In the genomic region with DNA sequence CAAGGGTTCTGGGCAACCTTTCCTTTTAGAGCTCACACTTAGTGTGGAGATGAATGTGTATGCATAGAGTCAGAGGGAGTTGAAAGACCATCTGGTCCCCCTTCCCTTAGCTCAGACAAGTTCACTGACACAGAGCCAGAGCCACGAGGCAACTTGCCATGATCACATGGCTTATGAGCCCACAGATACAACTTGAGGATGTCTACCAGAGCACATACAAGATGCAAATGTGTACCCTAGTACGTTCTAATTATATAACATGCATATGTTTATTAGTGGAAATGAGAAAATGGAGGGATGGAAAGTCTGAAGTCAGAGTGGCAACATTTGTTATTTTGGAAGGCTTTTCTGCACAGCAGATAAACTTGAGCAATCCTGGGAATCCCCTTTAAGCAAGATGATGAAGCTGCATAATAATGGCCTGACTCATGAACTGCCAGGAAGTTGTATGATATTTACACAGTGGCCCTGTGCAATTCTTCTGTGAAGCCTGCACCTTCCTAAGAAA, we compare ENCODE assay signal across 10 mouse cellular contexts.
DNase-seq lines count a peak whose midpoint lies in the region; ATAC-seq and TF ChIP-seq lines count a peak whose summit lies in the region.
"Had no signal": no experiment of that assay in that cellular context is flagged by ENCODE, and none has a peak within 500 bp of the region (broad histone marks: within the 10 kb centered on the region; RNA-seq: fewer than 3 reads in every experiment).

No protein-coding gene starts in this region.

- H3K36me3 ChIP-seq in embryonic facial prominence, embryonic 14.5 days (ENCODE audit: control insufficient read depth, insufficient read depth, low read length): no peaks in the 10 kb centered on the region
- no peaks in the 10 kb centered on the region for H3K36me3 ChIP-seq in embryonic facial prominence, embryonic 10.5 days (replicated peaks)
- no peaks in the 10 kb centered on the region for H3K36me3 ChIP-seq in intestine, embryonic 15.5 days
- no peaks in the 10 kb centered on the region for H3K36me3 ChIP-seq in stomach, postnatal 0 days (ENCODE audit: control insufficient read depth, insufficient read depth, low read length)
- H3K36me3 ChIP-seq: liver, embryonic 15.5 days had no signal

- no peak overlapping the region for H3K9ac ChIP-seq in embryonic facial prominence, embryonic 14.5 days (ENCODE audit: low read depth, low read length)
- no peak overlapping the region for H3K9ac ChIP-seq in intestine, embryonic 15.5 days
- H3K9ac ChIP-seq in stomach, postnatal 0 days (ENCODE audit: low read length): no peak overlapping the region
- H3K9ac ChIP-seq: liver, embryonic 15.5 days had no signal

- 67% methylated on average over 2 of the region's 2 CpGs for WGBS in embryonic facial prominence, embryonic 14.5 days
- 77% methylated on average over 2 of the region's 2 CpGs for WGBS in embryonic facial prominence, embryonic 10.5 days
- 75% methylated on average over 2 of the region's 2 CpGs for WGBS in intestine, embryonic 15.5 days
- 41% methylated on average over 2 of the region's 2 CpGs for WGBS in stomach, postnatal 0 days

- DNase-seq in embryonic facial prominence, embryonic 14.5 days (ENCODE audit: low spot score): peak; percentile 10
- no peak for DNase-seq in embryonic facial prominence, embryonic 10.5 days (ENCODE audit: low spot score)
- DNase-seq in spleen, postnatal 36 days (ENCODE audit: low spot score in 2 of 2): peak; percentile 62 to 64
- DNase-seq in spleen, postnatal 14 days (ENCODE audit: low spot score in 2 of 2): no peak
- peak; percentile 24 for DNase-seq in stomach, postnatal 0 days (ENCODE audit: low spot score)
- no peak for DNase-seq in thymus, postnatal 36 days
- DNase-seq in kidney, postnatal 36 days: no peak

- ATAC-seq in embryonic facial prominence, embryonic 14.5 days (ENCODE audit: low read depth): no peak
- ATAC-seq in intestine, embryonic 15.5 days: peak; percentile 18; the same call in 1 of the 2 replicates
- ATAC-seq in stomach, postnatal 0 days (ENCODE audit: low FRiP score, low TSS enrichment): peak; percentile 89

- H3K27ac ChIP-seq in embryonic facial prominence, embryonic 14.5 days (replicated peaks; ENCODE audit: low read depth, low read length): no peak overlapping the region
- no peak overlapping the region for H3K27ac ChIP-seq in embryonic facial prominence, embryonic 10.5 days (replicated peaks)
- H3K27ac ChIP-seq in intestine, embryonic 15.5 days: no peak overlapping the region
- H3K27ac ChIP-seq in stomach, postnatal 0 days (replicated peaks): peak overlapping the region; percentile 42
- H3K27ac ChIP-seq: kidney, postnatal 0 days; liver, embryonic 15.5 days had no signal

- no peak for TF ChIP-seq EP300 in stomach, postnatal 0 days (optimal IDR thresholded peaks at IDR 0.05)

- TF ChIP-seq CTCF in stomach, postnatal 0 days (IDR thresholded peaks at IDR 0.05; ENCODE audit: low read depth): no peak

- no peaks in the 10 kb centered on the region for H3K27me3 ChIP-seq in embryonic facial prominence, embryonic 14.5 days (replicated peaks; ENCODE audit: control insufficient read depth, insufficient read depth, low read length)
- H3K27me3 ChIP-seq in embryonic facial prominence, embryonic 10.5 days (replicated peaks; ENCODE audit: low read depth, poor library complexity, severe bottlenecking): no peaks in the 10 kb centered on the region
- no peaks in the 10 kb centered on the region for H3K27me3 ChIP-seq in intestine, embryonic 15.5 days (replicated peaks)
- no peaks in the 10 kb centered on the region for H3K27me3 ChIP-seq in stomach, postnatal 0 days (ENCODE audit: control insufficient read depth, insufficient read depth, low read length)
- H3K27me3 ChIP-seq: liver, embryonic 15.5 days had no signal

- H3K4me2 ChIP-seq in embryonic facial prominence, embryonic 14.5 days (ENCODE audit: low read depth, low read length): no peak overlapping the region
- H3K4me2 ChIP-seq in intestine, embryonic 15.5 days (replicated peaks): no peak overlapping the region
- H3K4me2 ChIP-seq in stomach, postnatal 0 days (replicated peaks; ENCODE audit: low read depth): no peak overlapping the region
- H3K4me2 ChIP-seq: liver, embryonic 15.5 days had no signal

- no peak overlapping the region for H3K4me3 ChIP-seq in embryonic facial prominence, embryonic 14.5 days (ENCODE audit: low read depth, low read length)
- no peak overlapping the region for H3K4me3 ChIP-seq in embryonic facial prominence, embryonic 10.5 days
- no peak overlapping the region for H3K4me3 ChIP-seq in intestine, embryonic 15.5 days (replicated peaks)
- H3K4me3 ChIP-seq in stomach, postnatal 0 days (ENCODE audit: low read depth, low read length): no peak overlapping the region
- H3K4me3 ChIP-seq: liver, embryonic 15.5 days had no signal

- H3K9me3 ChIP-seq in embryonic facial prominence, embryonic 14.5 days (ENCODE audit: control insufficient read depth, low read length): no peaks in the 10 kb centered on the region
- no peaks in the 10 kb centered on the region for H3K9me3 ChIP-seq in embryonic facial prominence, embryonic 10.5 days
- H3K9me3 ChIP-seq in intestine, embryonic 15.5 days: no peaks in the 10 kb centered on the region
- no peaks in the 10 kb centered on the region for H3K9me3 ChIP-seq in stomach, postnatal 0 days (ENCODE audit: control insufficient read depth, low read length)
- H3K9me3 ChIP-seq: liver, embryonic 15.5 days had no signal

- no peaks in the 10 kb centered on the region; the same call in 1 of the 2 replicates for H3K4me1 ChIP-seq in embryonic facial prominence, embryonic 14.5 days (ENCODE audit: control insufficient read depth, insufficient read depth, low read length)
- H3K4me1 ChIP-seq in embryonic facial prominence, embryonic 10.5 days: peaks cover 8% of the 10 kb centered on the region
- H3K4me1 ChIP-seq in intestine, embryonic 15.5 days (replicated peaks): peaks cover 11% of the 10 kb centered on the region; the same call in 1 of the 2 replicates
- H3K4me1 ChIP-seq in stomach, postnatal 0 days (replicated peaks; ENCODE audit: control insufficient read depth, insufficient read depth): peaks cover 4% of the 10 kb centered on the region; the same call in 1 of the 2 replicates

Comparison
In these comparisons a context has a peak if more than half of its experiments do, and no peak if none do; other contexts are left out.
1. DNase-seq: peak in embryonic facial prominence, embryonic 14.5 days (single experiment), spleen, postnatal 36 days (2 of 2) and stomach, postnatal 0 days (single experiment); none in embryonic facial prominence, embryonic 10.5 days (single experiment), spleen, postnatal 14 days (0 of 2), thymus, postnatal 36 days (0 of 2) and kidney, postnatal 36 days (0 of 2).